Mouse (Mus musculus) ES-Bruce4 (cell line): ENCODE results near the gene Katnal1. TPM values are rescaled to one million over a fixed set of nuclear protein-coding genes. Genes with fewer than 3 reads are reported as not detected.

Experiments used
- H3K27ac ChIP-seq: 2 replicates; pipeline ENCODE4 v1.5.1; 2012; ENCODE audit warnings: low read length, inconsistent platforms; ENCODE audit not compliant: insufficient read depth
- H3K27me3 ChIP-seq: 2 replicates; pipeline ENCODE4 v1.6.1; 2012; ENCODE audit warnings: mild to moderate bottlenecking, low read length, inconsistent platforms; ENCODE audit not compliant: control insufficient read depth, poor library complexity, insufficient read depth, severe bottlenecking
- H3K36me3 ChIP-seq: 2 replicates; pipeline ENCODE4 v1.6.1; 2012; ENCODE audit warnings: inconsistent platforms, mild to moderate bottlenecking, low read length, moderate library complexity; ENCODE audit not compliant: control insufficient read depth, poor library complexity, insufficient read depth, severe bottlenecking
- H3K4me1 ChIP-seq: one replicate; pipeline ENCODE4 v1.8.1; 2011; ENCODE audit warnings: low read length; ENCODE audit not compliant: control insufficient read depth, insufficient read depth
- H3K4me3 ChIP-seq: 2 replicates; pipeline ENCODE4 v1.5.1; 2011; ENCODE audit warnings: low read depth, mild to moderate bottlenecking, low read length
- H3K9ac ChIP-seq: 2 replicates; pipeline ENCODE4 v1.6.1; 2012; ENCODE audit warnings: low read depth, mild to moderate bottlenecking, inconsistent platforms; ENCODE audit not compliant: poor library complexity, severe bottlenecking
- H3K9me3 ChIP-seq: replicated peaks from 2 replicates; pipeline ENCODE4 v1.6.1; 2012; ENCODE audit warnings: mild to moderate bottlenecking, low read length, inconsistent platforms; ENCODE audit not compliant: control insufficient read depth, poor library complexity, insufficient read depth, severe bottlenecking
- CTCF ChIP-seq: IDR thresholded peaks from one replicate; pipeline ENCODE4 v1.8.1; 2011; ENCODE audit warnings: low read depth, low read length
- EP300 ChIP-seq: IDR thresholded peaks from 2 replicates; pipeline ENCODE4 v1.6.1; 2011; ENCODE audit warnings: low read depth, low read length; ENCODE audit not compliant: insufficient read depth
- POLR2A ChIP-seq: IDR thresholded peaks from one replicate; pipeline ENCODE4 v1.8.1; 2011; ENCODE audit warnings: low read length; ENCODE audit not compliant: insufficient read depth
- polyA plus RNA-seq: library from polyadenylated mRNA; stranded (reverse); fragments of >200 nt; gene quantifications from 2 replicates; pipeline ENCODE4 v1.2.4, GENCODE M21; 2011; ENCODE audit warnings: low read depth; ENCODE audit not compliant: missing spikeins, insufficient read depth, insufficient read length

Katnal1 gene
- polyA plus RNA-seq, 1 experiment: 10.5 TPM

GRCm38 (mm10) chr5:148895833-148896232 lies 33.3 kb downstream of the Katnal1 start:
- Histone ChIP-seq H3K4me1 (no peaks in the 10 kb centered on the region), H3K36me3 (no peaks in the 10 kb centered on the region), H3K4me3 (no peak overlapping the region), H3K27me3 (no peaks in the 10 kb centered on the region), H3K9me3 (no peaks in the 10 kb centered on the region), H3K27ac (no peak overlapping the region), H3K9ac (no peak overlapping the region)
- TF ChIP-seq EP300: no peak
- TF ChIP-seq CTCF: no peak
- TF ChIP-seq POLR2A: no peak

- no peaks in the 10 kb centered on the region for H3K9me3 ChIP-seq
- TF ChIP-seq CTCF: no peak
- TF ChIP-seq EP300: no peak
- TF ChIP-seq POLR2A: no peak
- H3K27me3 ChIP-seq: no peaks in the 10 kb centered on the region
- H3K36me3 ChIP-seq: no peaks in the 10 kb centered on the region
- no peak overlapping the region for H3K27ac ChIP-seq
- H3K9ac ChIP-seq: no peak overlapping the region
- no peak overlapping the region for H3K4me3 ChIP-seq
- no peaks in the 10 kb centered on the region for H3K4me1 ChIP-seq
These were observed 34.1 kb downstream of the Katnal1 start for GRCm38 (mm10) chr5:148895034-148895433.

GRCm38 (mm10) chr5:148890237-148890636 lies 38.9 kb downstream of the Katnal1 start:
- Histone ChIP-seq H3K36me3 (no peaks in the 10 kb centered on the region), H3K4me3 (no peak overlapping the region), H3K9ac (no peak overlapping the region), H3K9me3 (no peaks in the 10 kb centered on the region), H3K27ac (no peak overlapping the region), H3K4me1 (no peaks in the 10 kb centered on the region), H3K27me3 (no peaks in the 10 kb centered on the region)
- TF ChIP-seq CTCF (no peak), EP300 (no peak), POLR2A (no peak)

GRCm38 (mm10) chr5:148888032-148888431 lies 41.1 kb downstream of the Katnal1 start:
- no peak overlapping the region for H3K4me3 ChIP-seq
- H3K36me3 ChIP-seq: no peaks in the 10 kb centered on the region
- no peak overlapping the region for H3K27ac ChIP-seq
- H3K9ac ChIP-seq: no peak overlapping the region
- H3K27me3 ChIP-seq: no peaks in the 10 kb centered on the region
- H3K4me1 ChIP-seq: no peaks in the 10 kb centered on the region
- TF ChIP-seq POLR2A: no peak
- H3K9me3 ChIP-seq: no peaks in the 10 kb centered on the region

GRCm38 (mm10) chr5:148885821-148886609 lies 43.1 kb downstream of the Katnal1 start:
- Histone ChIP-seq H3K27me3 (no peaks in the 10 kb centered on the region), H3K4me3 (peak overlapping the region; percentile 49), H3K36me3 (no peaks in the 10 kb centered on the region), H3K27ac (no peak overlapping the region), H3K9ac (no peak overlapping the region), H3K4me1 (no peaks in the 10 kb centered on the region), H3K9me3 (no peaks in the 10 kb centered on the region)
- TF ChIP-seq CTCF (no peak), POLR2A (peak; percentile 10), EP300 (no peak)

GRCm38 (mm10) chr5:148883671-148884070 lies 45.4 kb downstream of the Katnal1 start:
- Histone ChIP-seq H3K27me3 (no peaks in the 10 kb centered on the region), H3K36me3 (no peaks in the 10 kb centered on the region), H3K9me3 (no peaks in the 10 kb centered on the region), H3K4me3 (no peak overlapping the region), H3K4me1 (no peaks in the 10 kb centered on the region), H3K27ac (no peak overlapping the region), H3K9ac (no peak overlapping the region)
- TF ChIP-seq CTCF (no peak), EP300 (no peak), POLR2A (no peak)
